ENCODE assay signal across 8 mouse cellular contexts in the genomic region with DNA sequence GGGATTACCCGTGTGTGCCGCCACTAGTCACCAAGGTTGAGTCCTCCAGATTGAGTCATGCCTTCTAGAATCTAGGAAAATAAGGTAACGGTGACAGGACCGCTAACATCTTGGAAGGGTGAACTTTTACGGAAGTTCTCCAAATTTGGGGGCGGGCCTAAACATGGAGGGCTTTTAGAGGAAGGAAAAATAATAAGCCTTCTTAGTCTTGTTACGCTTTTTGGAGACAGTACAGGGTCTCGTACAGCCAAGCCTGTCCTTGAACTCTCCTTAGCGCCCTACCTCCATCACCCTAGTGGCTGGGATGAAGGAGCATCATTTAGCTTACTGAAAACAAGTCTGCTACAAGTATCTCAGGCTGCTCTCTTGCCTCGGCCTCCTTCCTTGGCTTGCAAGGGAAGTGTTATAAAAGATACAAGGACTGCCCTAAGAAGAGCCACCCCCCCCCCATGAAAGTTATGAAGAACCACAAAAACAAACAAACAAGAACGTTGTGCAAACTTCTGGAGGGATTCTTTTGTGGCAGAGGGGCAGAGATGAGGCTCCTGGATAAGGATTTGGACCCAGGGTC. TPM values are rescaled to one million over a fixed set of nuclear protein-coding genes. Genes with fewer than 3 reads are reported as not detected.
DNase-seq lines count a peak whose midpoint lies in the region; ATAC-seq and TF ChIP-seq lines count a peak whose summit lies in the region.

No protein-coding gene starts in this region.

- peak overlapping the region; percentile 76 for H3K4me3 ChIP-seq in kidney, adult 2 months (ENCODE audit: insufficient read depth, low read depth, low read length)
- peak overlapping the region; percentile 93 for H3K4me3 ChIP-seq in bone marrow, adult 2 months (replicated peaks; ENCODE audit: control insufficient read depth, low read depth, low read length)
- peak overlapping the region; percentile 91 for H3K4me3 ChIP-seq in hindbrain, embryonic 10.5 days

- peak; percentile 11; the same call in 1 of the 2 replicates for ATAC-seq in megakaryocyte, adult 5-6 weeks (ENCODE audit: poor library complexity, severe bottlenecking)
- no peak for ATAC-seq in inflammation-experienced regulatory T-cells, adult 6 months

- H3K4me1 ChIP-seq in kidney, adult 2 months (ENCODE audit: control insufficient read depth, insufficient read depth, low read length) = peaks cover 10% of the 10 kb centered on the region; the same call in 1 of the 2 replicates
- H3K4me1 ChIP-seq in bone marrow, adult 2 months (ENCODE audit: control insufficient read depth, insufficient read depth, low read length) = peaks cover 6% of the 10 kb centered on the region; the same call in 1 of the 2 replicates
- peaks cover 48% of the 10 kb centered on the region for H3K4me1 ChIP-seq in hindbrain, embryonic 10.5 days (replicated peaks)

- TF ChIP-seq POLR2A in kidney, adult 2 months (IDR thresholded peaks at IDR 0.05; ENCODE audit: low read depth, low read length) = no peak
- TF ChIP-seq POLR2A in bone marrow, adult 2 months (IDR thresholded peaks at IDR 0.05; ENCODE audit: borderline replicate concordance, control insufficient read depth, low read depth, low read length) = no peak

- no peaks in the 10 kb centered on the region for H3K27me3 ChIP-seq in kidney, adult 2 months (replicated peaks; ENCODE audit: control insufficient read depth, insufficient read depth, low read length)
- H3K27me3 ChIP-seq in hindbrain, embryonic 10.5 days (ENCODE audit: insufficient read depth, poor library complexity, severe bottlenecking) = no peaks in the 10 kb centered on the region

- H3K27ac ChIP-seq in kidney, adult 2 months (ENCODE audit: insufficient read depth, low read depth, low read length) = peak overlapping the region; percentile 96
- H3K27ac ChIP-seq in bone marrow, adult 2 months (ENCODE audit: control insufficient read depth, insufficient read depth, low read depth, low read length, poor library complexity) = peak overlapping the region; percentile 84
- H3K27ac ChIP-seq in hindbrain, embryonic 10.5 days = peak overlapping the region; percentile 87

- DNase-seq in kidney, adult 2 months = peak; percentile 19
- DNase-seq in kidney, postnatal 4 days = no peak
- DNase-seq in hindbrain, embryonic 10.5 days (ENCODE audit: low spot score) = no peak
- DNase-seq in right cerebral cortex, postnatal 14 days = no peak
- no peak for DNase-seq in frontal cortex, postnatal 25 days (ENCODE audit: low spot score in 2 of 2)

- no peaks in the 10 kb centered on the region for H3K36me3 ChIP-seq in kidney, adult 2 months (ENCODE audit: control insufficient read depth, insufficient read depth, low read length)
- H3K36me3 ChIP-seq in hindbrain, embryonic 10.5 days = peaks cover 20% of the 10 kb centered on the region

- TF ChIP-seq CTCF in kidney, adult 2 months (conservative IDR thresholded peaks at IDR 0.05; ENCODE audit: insufficient read depth, insufficient read length, low read depth, low read length) = no peak
- peak; percentile 6; the same call in 1 of the 2 replicates for TF ChIP-seq CTCF in bone marrow, adult 2 months (IDR thresholded peaks at IDR 0.05; ENCODE audit: control insufficient read depth, insufficient read depth, low read length)

- WGBS in kidney, adult 2 months = 32% methylated on average over 11 of the region's 11 CpGs
- WGBS in bone marrow, adult 2 months = 1% methylated on average over 11 of the region's 11 CpGs
- 1% methylated on average over 11 of the region's 11 CpGs for WGBS in hindbrain, embryonic 10.5 days

- H3K9me3 ChIP-seq in hindbrain, embryonic 10.5 days = 0 out of 2 replicates have a peak, but pooled peaks cover 2% of the 10 kb centered on the region

RNA-seq across cellular contexts. Expression of a gene that starts 1.5 kb away (rescaled TPM):
- 74.6 and 95.2 TPM in 2 replicates for polyA plus RNA-seq in kidney, adult 2 months (2012; rRNA removed)
- polyA plus RNA-seq in bone marrow, adult 2 months (2011; ENCODE audit: insufficient read depth, insufficient read length, low replicate concordance, missing spikeins) = 186 and 343 TPM in 2 replicates
- 28.8 and 31.6 TPM in 2 replicates for polyA plus RNA-seq in hindbrain, embryonic 10.5 days (2016; fragmentation: Nextera tagmentation; extraction: Ambion mirVana)
- 48.1 and 55.7 TPM in 2 replicates for total RNA-seq in megakaryocyte, adult 5-6 weeks (2015)
- total RNA-seq in megakaryocyte, adult 5-6 weeks (2017) = 27.8 and 28.4 TPM in 2 replicates
- 100 to 1,000 TPM; 134 to 155 (median 155) TPM for polyA plus RNA-seq in inflammation-experienced regulatory T-cells, adult 6 months (2017; shearing (Covaris generic))

RNA-seq across cellular contexts. Expression of a gene that starts 33.0 kb away (rescaled TPM):
- polyA plus RNA-seq in kidney, adult 2 months (2012; rRNA removed) = 94.4 and 116 TPM in 2 replicates
- 41.2 and 92.7 TPM in 2 replicates for polyA plus RNA-seq in bone marrow, adult 2 months (2011; ENCODE audit: insufficient read depth, insufficient read length, low replicate concordance, missing spikeins)
- polyA plus RNA-seq in hindbrain, embryonic 10.5 days (2016; fragmentation: Nextera tagmentation; extraction: Ambion mirVana) = 120 and 153 TPM in 2 replicates
- 25.7 and 27.6 TPM in 2 replicates for total RNA-seq in megakaryocyte, adult 5-6 weeks (2015)
- total RNA-seq in megakaryocyte, adult 5-6 weeks (2017) = 45.9 and 50.0 TPM in 2 replicates
- polyA plus RNA-seq in inflammation-experienced regulatory T-cells, adult 6 months (2017; shearing (Covaris generic)) = 10 to 100 TPM; 16.1 to 24.1 (median 19.7) TPM

RNA-seq across cellular contexts. Expression of a gene that starts 33.9 kb away (rescaled TPM):
- polyA plus RNA-seq in kidney, adult 2 months (2012; rRNA removed) = 31.0 and 33.9 TPM in 2 replicates
- 4.7 and 7.2 TPM in 2 replicates for polyA plus RNA-seq in bone marrow, adult 2 months (2011; ENCODE audit: insufficient read depth, insufficient read length, low replicate concordance, missing spikeins)
- 29.3 TPM in 2 replicates for polyA plus RNA-seq in hindbrain, embryonic 10.5 days (2016; fragmentation: Nextera tagmentation; extraction: Ambion mirVana)
- 8.1 and 12.4 TPM in 2 replicates for total RNA-seq in megakaryocyte, adult 5-6 weeks (2015)
- 8.1 and 10.6 TPM in 2 replicates for total RNA-seq in megakaryocyte, adult 5-6 weeks (2017)
- polyA plus RNA-seq in inflammation-experienced regulatory T-cells, adult 6 months (2017; shearing (Covaris generic)) = 1 to 10 TPM; 5.7 to 9.6 (median 8.9) TPM

RNA-seq across cellular contexts. Expression of a gene that starts 44.4 kb away (rescaled TPM):
- polyA plus RNA-seq in kidney, adult 2 months (2012; rRNA removed) = 288 and 300 TPM in 2 replicates
- polyA plus RNA-seq in bone marrow, adult 2 months (2011; ENCODE audit: insufficient read depth, insufficient read length, low replicate concordance, missing spikeins) = 173 and 200 TPM in 2 replicates
- polyA plus RNA-seq in hindbrain, embryonic 10.5 days (2016; fragmentation: Nextera tagmentation; extraction: Ambion mirVana) = 277 and 316 TPM in 2 replicates
- total RNA-seq in megakaryocyte, adult 5-6 weeks (2015) = 205 and 210 TPM in 2 replicates
- total RNA-seq in megakaryocyte, adult 5-6 weeks (2017) = 81.5 and 95.7 TPM in 2 replicates
- polyA plus RNA-seq in inflammation-experienced regulatory T-cells, adult 6 months (2017; shearing (Covaris generic)) = 100 to 1,000 TPM in 1 of 3 experiments, 10 to 100 TPM in 2; 62.5 to 127 (median 72.4) TPM
